Mouse (Mus musculus) liver, embryonic 12.5 days (tissue): ENCODE results near the gene Hint1. TPM values are rescaled to one million over a fixed set of nuclear protein-coding genes. Genes with fewer than 3 reads are reported as not detected.

ENCODE experiments used
- ATAC-seq: fragments of 200-750 bp; cut with Nextera tagmentation; 2 replicates; pipeline ENCODE4 v1.8.0; 2017; ENCODE audit warnings: moderate number of reproducible peaks, mild to moderate bottlenecking, moderate library complexity
- H3K27ac ChIP-seq: fragments of 300-500 bp; sonication (generic); 2 replicates; pipeline ENCODE4 v1.5.1; 2016; ENCODE audit warnings: mild to moderate bottlenecking
- H3K27me3 ChIP-seq: fragments of 300-500 bp; sonication (generic); replicated peaks from 2 replicates; pipeline ENCODE4 v1.6.1; 2016; ENCODE audit warnings: mild to moderate bottlenecking, moderate library complexity
- H3K36me3 ChIP-seq: fragments of 300-500 bp; sonication (generic); 2 replicates; pipeline ENCODE4 v1.6.1; 2016; ENCODE audit warnings: mild to moderate bottlenecking, moderate library complexity
- H3K4me1 ChIP-seq: fragments of 300-500 bp; sonication (generic); 2 replicates; pipeline ENCODE4 v1.6.1; 2016
- H3K4me2 ChIP-seq: fragments of 300-500 bp; sonication (generic); 2 replicates; pipeline ENCODE4 v1.6.1; 2016; ENCODE audit warnings: mild to moderate bottlenecking, moderate library complexity
- H3K4me3 ChIP-seq: fragments of 300-500 bp; sonication (generic); 2 replicates; pipeline ENCODE4 v1.5.1; 2016; ENCODE audit warnings: mild to moderate bottlenecking, moderate library complexity
- H3K9ac ChIP-seq: fragments of 300-500 bp; sonication (generic); 2 replicates; pipeline ENCODE4 v1.6.1; 2016; ENCODE audit warnings: mild to moderate bottlenecking, moderate library complexity
- H3K9me3 ChIP-seq: fragments of 300-500 bp; sonication (generic); replicated peaks from 2 replicates; pipeline ENCODE4 v1.6.1; 2016; ENCODE audit warnings: mild to moderate bottlenecking, moderate library complexity
- WGBS: fragments of 180-500 bp; shearing (Covaris S2); methylation state at CpG from one replicate; pipeline ENCODE4 v1.1.7; 2016; ENCODE audit not compliant: insufficient replicate concordance; 5-methylcytosine and 5-hydroxymethylcytosine counted together
- polyA plus RNA-seq: library from polyadenylated mRNA; unstranded; fragments of >200 nt; fragmentation: Nextera tagmentation; extraction: Ambion mirVana; gene quantifications from 2 replicates; pipeline ENCODE4 v1.2.1, GENCODE M21; 2016

The Hint1 gene
- polyA plus RNA-seq, 1 experiment from 2014 or later: 479 TPM

- H3K36me3 ChIP-seq: peaks cover 71% of the 10 kb centered on the region
- no peak overlapping the region for H3K4me3 ChIP-seq
- no peak overlapping the region for H3K27ac ChIP-seq
- H3K9me3 ChIP-seq: no peaks in the 10 kb centered on the region
- no peak for ATAC-seq
- H3K4me1 ChIP-seq: no peaks in the 10 kb centered on the region
- no peak overlapping the region for H3K4me2 ChIP-seq
- H3K27me3 ChIP-seq: no peaks in the 10 kb centered on the region
- WGBS: 85% methylated on average over 7 of the region's 7 CpGs
- H3K9ac ChIP-seq: no peak overlapping the region
These were observed 51.3 kb downstream of the Hint1 start for GRCm38 (mm10) chr11:54917461-54917860.

- Histone ChIP-seq H3K36me3 (peaks cover 73% of the 10 kb centered on the region), H3K27ac (no peak overlapping the region), H3K4me3 (no peak overlapping the region), H3K27me3 (no peaks in the 10 kb centered on the region), H3K4me1 (no peaks in the 10 kb centered on the region), H3K9me3 (no peaks in the 10 kb centered on the region), H3K4me2 (no peak overlapping the region), H3K9ac (no peak overlapping the region)
- WGBS: 70% methylated on average over 4 of the region's 4 CpGs
- ATAC-seq: no peak
These were observed 52.1 kb downstream of the Hint1 start for GRCm38 (mm10) chr11:54918273-54918672.

Other genes with a start within 250 kb of the Hint1 start
- gene Cdc42se2, start 78.7 kb upstream of the Hint1 start, polyA plus RNA-seq: 28.0 and 28.5 TPM in 2 replicates
- 6.7 and 7.6 TPM in 2 replicates for gene Lyrm7, start 5.5 kb upstream of the Hint1 start, polyA plus RNA-seq
- gene Gpx3, start 36.1 kb downstream of the Hint1 start, polyA plus RNA-seq: 30.9 and 32.9 TPM in 2 replicates
- 7.4 and 7.6 TPM in 2 replicates for gene Tnip1, start 96.5 kb downstream of the Hint1 start, polyA plus RNA-seq
- 52.9 and 54.7 TPM in 2 replicates for gene Anxa6, start 167.1 kb downstream of the Hint1 start, polyA plus RNA-seq
- 1.0 and 1.2 TPM in 2 replicates for gene Ccdc69, start 211.7 kb downstream of the Hint1 start, polyA plus RNA-seq
- gene Gm2a, start 231.7 kb downstream of the Hint1 start, polyA plus RNA-seq: 10.7 and 11.4 TPM in 2 replicates